Mouse (Mus musculus): Measurements from ENCODE around the gene Ippk. TPM values are rescaled to one million over a fixed set of nuclear protein-coding genes. Genes with fewer than 3 reads are reported as not detected.

The Ippk gene
- total RNA-seq (2021): 10 to 100 TPM; 17.7 to 18.0 TPM
- long read RNA-seq, experiment 1, full-length matches to known transcripts: 21 of 28 reads
- long read RNA-seq, experiment 1, partial matches to known transcripts: 2 of 28 reads
- long read RNA-seq, experiment 1, other reads (novel, unspliced or antisense): 5 of 28 reads
- long read RNA-seq, experiment 2, full-length matches to known transcripts: 19 of 21 reads
- long read RNA-seq, experiment 2, partial matches to known transcripts: 2 of 21 reads
- long read RNA-seq, experiment 2, other reads (novel, unspliced or antisense): 0 of 21 reads

DNA sequence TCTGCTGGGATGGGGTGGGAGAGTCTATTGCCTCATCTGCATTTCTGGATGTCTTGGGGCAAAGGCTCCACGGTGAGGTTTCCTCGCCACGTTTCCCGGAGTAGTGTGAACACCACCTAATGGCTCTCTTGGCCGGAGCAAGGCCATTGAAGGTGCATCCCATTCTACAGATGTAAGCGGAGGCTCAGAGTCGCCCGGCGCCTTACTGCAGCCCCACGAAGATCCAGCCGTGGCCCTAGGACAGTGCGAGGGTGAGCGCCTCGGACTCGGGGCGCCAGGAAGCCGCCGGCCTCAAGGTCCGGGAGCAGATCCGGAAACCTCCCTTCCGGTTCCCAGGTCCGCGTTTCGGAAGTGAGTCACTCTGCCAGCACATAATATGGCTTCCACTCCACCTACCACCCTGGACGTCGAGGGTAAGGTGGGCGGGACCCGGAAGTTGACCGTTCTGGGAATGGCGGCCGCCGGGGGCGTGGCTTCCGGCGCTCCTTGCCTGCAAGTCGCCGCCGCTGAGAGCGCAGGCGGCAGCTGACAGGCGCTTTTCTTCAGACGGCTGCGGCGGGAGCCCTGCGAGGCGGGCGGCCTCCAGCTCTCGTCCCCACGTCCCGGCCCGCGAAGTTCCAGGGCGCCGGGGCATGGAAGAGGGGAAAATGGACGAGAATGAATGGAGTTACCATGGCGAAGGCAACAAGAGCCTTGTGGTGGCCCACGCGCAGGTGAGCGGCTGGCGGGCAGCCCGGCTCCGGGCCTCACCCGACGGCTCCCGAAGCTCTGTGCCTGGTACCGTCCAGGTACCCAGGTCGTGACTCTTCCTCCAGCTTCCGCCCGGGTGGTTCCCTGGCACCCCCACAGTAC, at the start of gene Ippk:
Ippk (plus strand) TSS at position 496 of the 852 bp plus-strand sequence.
- intact Hi-C loops (cut with DNase I): loop anchor here (1.0 kb wide), 1 partner anchor 80 kb away; the partner anchor contains the start of gene Bicd2
- Histone ChIP-seq H3K4me3 (peak within 1 kb of the TSS; percentile 81), H3K27ac (peak within 1 kb of the TSS; percentile 88)
- DNase-seq (ENCODE audit: extremely low spot score in 1 of 2, low spot score in 2 of 2): peak; percentile 98 to 99
- no peak; the same call in 1 of the 2 replicates for TF ChIP-seq CTCF (IDR thresholded peaks at IDR 0.05)

DNA sequence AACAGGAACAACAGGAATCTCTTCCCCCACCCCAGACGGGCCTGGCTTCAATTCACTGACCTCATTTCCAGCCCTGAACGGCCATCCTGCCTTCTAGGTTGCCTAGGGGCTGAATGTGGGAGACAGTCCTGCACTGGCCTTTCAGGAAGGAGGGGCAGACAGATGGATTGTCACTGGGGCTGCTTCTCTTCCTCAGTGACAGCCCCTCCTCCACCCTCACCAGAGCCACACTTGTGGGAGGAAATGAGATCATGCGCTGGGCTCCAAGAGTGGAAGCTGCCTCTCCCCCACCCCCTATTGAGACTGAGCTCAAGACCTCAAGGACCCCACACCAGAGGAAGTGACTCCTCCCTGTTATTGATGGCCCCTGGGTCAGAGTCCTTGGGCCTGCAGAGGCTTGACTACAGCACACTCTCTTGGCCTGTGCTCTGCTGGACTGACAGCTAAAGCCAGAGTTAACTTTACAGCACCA, 49.6 kb upstream of the Ippk start:
- peak overlapping the region; percentile 87 for H3K27ac ChIP-seq
- TF ChIP-seq CTCF (IDR thresholded peaks at IDR 0.05): no peak
- intact Hi-C loops (cut with DNase I): loop anchor here (2.0 kb wide), 1 partner anchor 29 kb away; no protein-coding TSS in a partner anchor
- peak; percentile 60 to 64 for DNase-seq (ENCODE audit: extremely low spot score in 1 of 2, low spot score in 2 of 2)
- no peak overlapping the region for H3K4me3 ChIP-seq

DNA sequence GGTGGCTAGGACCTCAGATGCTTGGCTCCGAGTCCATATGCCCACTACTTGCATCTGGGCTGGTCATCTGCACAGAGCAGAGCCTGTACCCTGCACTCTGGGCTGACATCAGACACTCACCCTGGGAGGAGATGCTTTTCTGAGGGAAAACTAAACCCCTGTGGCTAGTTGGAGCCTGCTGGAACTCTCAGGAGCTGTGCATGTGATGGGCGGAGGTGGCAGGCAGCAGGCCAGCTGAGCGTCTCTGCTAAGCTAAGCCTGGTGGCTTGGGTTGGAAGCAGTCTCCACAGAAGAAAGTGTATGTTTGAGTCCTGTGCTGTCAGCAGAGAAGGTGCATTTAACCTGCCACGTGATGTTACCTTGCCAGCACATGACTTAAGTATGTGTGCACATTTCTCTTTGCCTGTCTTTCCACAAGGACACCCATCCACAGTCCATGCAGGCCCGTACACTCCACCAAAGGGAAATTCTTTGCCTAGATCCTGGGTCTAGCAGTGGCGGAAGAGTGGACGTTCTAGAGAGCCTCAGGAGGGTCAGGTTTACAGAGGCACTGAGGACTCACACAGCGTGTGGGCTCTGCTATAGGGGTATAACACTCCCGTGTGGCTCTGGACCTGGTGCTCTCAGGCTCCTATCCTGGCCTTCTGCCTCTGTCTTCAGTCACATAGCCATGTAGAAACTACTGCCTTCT, 48.5 kb upstream of the Ippk start:
- intact Hi-C loops (cut with DNase I): no loop called here
- peak; percentile 7 for TF ChIP-seq CTCF (IDR thresholded peaks at IDR 0.05)
- Histone ChIP-seq H3K4me3 (no peak overlapping the region), H3K27ac (peak overlapping the region; percentile 87)
- peak; percentile 34 to 63 for DNase-seq (ENCODE audit: extremely low spot score in 1 of 2, low spot score in 2 of 2)

DNA sequence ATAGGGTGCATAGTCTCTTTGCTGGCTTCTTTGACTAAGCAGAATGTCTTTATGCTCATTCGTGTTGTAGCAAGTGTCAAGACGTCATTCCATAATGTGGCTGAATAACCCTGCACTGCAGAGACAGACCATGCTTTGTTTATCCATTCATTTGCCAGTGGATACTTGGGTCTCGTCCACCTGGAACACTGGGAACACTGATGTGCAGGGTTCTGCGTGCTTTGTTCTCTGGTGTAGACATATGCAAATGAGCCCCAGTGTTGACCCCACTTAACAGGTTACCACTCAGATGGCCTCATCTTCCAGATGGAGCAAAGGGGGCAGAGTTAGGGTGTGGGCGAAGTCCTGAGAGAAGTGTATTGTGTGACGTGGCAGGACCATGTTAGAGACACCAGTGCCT, 46.7 kb upstream of the Ippk start:
- TF ChIP-seq CTCF (IDR thresholded peaks at IDR 0.05): no peak
- no peak for DNase-seq (ENCODE audit: extremely low spot score in 1 of 2, low spot score in 2 of 2)
- Histone ChIP-seq H3K4me3 (no peak overlapping the region), H3K27ac (no peak overlapping the region)
- intact Hi-C loops (cut with DNase I): no loop called here

DNA sequence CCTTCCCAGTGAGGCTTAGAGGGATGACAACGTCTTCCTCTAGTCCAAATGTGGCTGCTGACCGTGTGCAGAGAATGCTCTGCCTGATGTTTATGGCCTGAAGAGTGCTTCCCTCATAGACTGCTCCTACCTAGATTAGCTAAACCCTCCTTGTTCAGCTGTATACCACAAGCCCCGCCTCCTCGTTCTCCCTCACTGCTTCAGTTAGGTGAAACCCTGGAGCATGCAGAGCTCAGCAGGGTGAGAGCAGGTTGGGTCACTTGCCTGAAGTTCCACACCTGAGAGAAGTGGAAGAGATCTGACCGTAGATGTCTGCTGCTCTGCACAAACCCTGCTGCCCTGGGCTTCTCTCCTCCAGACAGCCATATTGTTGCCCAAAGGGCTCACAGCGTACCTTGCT, 46.3 kb upstream of the Ippk start:
- no peak for TF ChIP-seq CTCF (IDR thresholded peaks at IDR 0.05)
- DNase-seq (ENCODE audit: extremely low spot score in 1 of 2, low spot score in 2 of 2): no peak
- no peak overlapping the region for H3K4me3 ChIP-seq
- H3K27ac ChIP-seq: no peak overlapping the region
- intact Hi-C loops (cut with DNase I): no loop called here

DNA sequence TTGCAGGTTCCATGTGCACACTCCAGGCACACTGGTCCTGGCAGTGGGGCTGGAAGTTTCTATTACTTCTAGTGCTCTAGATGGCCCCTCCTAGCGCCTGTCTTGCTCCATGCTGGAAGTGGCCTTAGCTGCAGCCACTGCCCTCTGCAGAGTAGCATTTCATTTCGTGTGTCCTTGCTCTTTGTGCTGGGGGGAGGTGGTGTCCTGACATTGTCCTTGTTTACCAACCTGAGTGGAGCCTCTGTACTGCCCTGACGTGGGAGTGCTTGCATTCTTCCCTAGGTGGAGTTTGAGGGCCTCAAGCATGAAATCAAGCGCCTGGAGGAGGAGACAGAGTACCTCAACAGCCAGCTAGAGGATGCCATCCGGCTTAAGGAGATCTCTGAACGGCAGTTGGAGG, 43.4 kb upstream of the Ippk start:
- DNase-seq (ENCODE audit: extremely low spot score in 1 of 2, low spot score in 2 of 2): no peak
- intact Hi-C loops (cut with DNase I): no loop called here
- Histone ChIP-seq H3K4me3 (no peak overlapping the region), H3K27ac (no peak overlapping the region)
- no peak for TF ChIP-seq CTCF (IDR thresholded peaks at IDR 0.05)

DNA sequence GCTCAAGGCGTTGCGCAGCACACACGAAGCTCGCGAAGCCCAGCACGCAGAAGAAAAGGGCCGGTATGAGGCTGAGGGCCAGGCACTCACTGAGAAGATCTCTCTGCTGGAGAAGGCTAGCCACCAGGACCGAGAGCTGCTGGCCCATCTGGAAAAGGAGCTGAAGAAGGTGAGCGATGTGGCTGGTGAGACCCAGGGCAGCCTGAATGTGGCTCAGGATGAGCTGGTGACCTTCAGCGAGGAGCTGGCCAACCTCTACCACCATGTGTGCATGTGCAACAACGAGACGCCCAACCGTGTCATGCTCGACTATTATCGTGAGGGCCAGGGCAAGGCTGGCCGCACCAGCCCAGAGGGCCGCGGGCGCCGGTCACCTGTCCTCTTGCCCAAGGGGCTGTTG, 41.7 kb upstream of the Ippk start:
- DNase-seq (ENCODE audit: extremely low spot score in 1 of 2, low spot score in 2 of 2): no peak

DNA sequence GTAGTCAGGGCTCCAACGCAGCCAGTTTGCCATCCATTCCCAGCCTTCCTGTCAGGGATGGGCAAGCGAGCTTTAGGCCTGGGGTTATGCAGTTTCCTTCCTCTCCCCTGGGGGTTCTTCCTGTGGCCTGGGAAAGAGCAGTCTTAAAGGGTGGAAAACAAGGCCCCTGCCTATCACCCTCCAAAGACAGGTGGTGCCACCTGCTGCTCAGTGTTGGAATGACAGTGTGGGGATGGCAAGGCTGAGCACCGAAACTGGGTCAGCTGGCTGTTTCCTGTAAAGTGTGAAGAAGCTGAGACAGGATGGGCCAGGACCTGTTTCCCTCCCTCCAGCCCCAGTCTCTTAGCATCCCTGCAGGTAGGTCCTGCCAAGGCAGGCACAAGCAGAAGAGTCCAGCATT, 39.8 kb upstream of the Ippk start:
- intact Hi-C loops (cut with DNase I): loop anchor here (1.0 kb wide), 1 partner anchor 42 kb away; no protein-coding TSS in a partner anchor
- Histone ChIP-seq H3K27ac (peak overlapping the region; percentile 56), H3K4me3 (no peak overlapping the region)
- peak; percentile 96 for TF ChIP-seq CTCF (IDR thresholded peaks at IDR 0.05)
- DNase-seq (ENCODE audit: extremely low spot score in 1 of 2, low spot score in 2 of 2): peak; percentile 80 to 91

More for the DNA sequence above, 41.7 kb upstream of the Ippk start:
- no peak overlapping the region for H3K4me3 ChIP-seq
- no peak for TF ChIP-seq CTCF (IDR thresholded peaks at IDR 0.05)
- H3K27ac ChIP-seq: no peak overlapping the region
- intact Hi-C loops (cut with DNase I): no loop called here

DNA sequence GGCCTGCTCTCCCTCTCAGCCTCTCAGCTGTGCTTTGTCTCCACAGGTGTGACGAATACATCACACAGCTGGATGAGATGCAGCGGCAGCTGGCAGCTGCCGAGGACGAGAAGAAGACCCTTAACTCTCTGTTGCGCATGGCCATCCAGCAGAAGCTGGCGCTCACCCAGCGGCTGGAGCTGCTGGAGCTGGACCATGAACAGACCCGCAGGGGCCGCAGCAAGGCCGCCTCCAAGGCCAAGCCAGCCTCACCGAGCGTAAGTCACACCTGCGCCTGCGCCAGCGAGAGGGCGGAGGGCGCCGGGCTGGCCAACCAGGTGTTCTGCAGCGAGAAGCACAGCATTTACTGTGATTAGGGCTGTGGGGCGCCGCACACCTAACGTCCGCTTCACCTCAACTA, 38.1 kb upstream of the Ippk start:
- TF ChIP-seq CTCF (IDR thresholded peaks at IDR 0.05): no peak
- intact Hi-C loops (cut with DNase I): no loop called here
- Histone ChIP-seq H3K27ac (no peak overlapping the region), H3K4me3 (no peak overlapping the region)
- DNase-seq (ENCODE audit: extremely low spot score in 1 of 2, low spot score in 2 of 2): no peak

DNA sequence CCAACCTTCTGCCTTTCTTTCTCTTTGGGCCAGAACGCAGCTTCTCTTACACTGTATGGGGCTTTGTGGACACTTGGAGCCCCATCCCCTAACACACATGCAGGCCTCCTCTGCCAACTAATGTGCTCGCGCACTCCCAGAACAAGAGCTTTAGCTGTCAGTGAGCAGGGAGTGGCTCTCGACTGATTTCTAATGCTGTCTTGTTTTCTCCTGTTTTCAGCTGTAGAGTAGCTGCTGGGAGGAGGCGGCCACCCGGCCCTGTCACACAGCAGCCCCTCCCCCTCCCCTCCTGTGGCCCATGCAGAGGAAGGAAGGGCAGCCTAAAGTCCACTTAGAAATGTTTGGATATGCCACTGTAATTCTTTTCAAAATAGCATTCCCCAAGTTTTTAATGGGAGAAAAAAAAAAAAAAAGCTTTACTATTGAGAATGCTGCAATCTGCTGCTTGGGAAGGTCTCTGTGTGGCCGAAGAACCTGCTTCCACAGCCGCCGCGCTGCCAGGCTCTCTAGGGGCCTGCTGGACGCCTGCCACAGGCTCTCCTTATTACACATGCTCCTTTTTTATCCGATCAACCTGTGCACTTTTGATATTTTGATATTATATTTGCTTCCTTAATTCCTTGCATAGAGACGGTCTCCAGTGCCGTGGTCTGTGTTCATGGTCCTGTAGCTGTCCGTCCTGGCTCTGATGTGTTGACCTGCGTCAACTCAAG, 36.1 kb upstream of the Ippk start:
- DNase-seq (ENCODE audit: extremely low spot score in 1 of 2, low spot score in 2 of 2): no peak
- intact Hi-C loops (cut with DNase I): no loop called here
- TF ChIP-seq CTCF (IDR thresholded peaks at IDR 0.05): no peak
- no peak overlapping the region for H3K4me3 ChIP-seq
- H3K27ac ChIP-seq: no peak overlapping the region

DNA sequence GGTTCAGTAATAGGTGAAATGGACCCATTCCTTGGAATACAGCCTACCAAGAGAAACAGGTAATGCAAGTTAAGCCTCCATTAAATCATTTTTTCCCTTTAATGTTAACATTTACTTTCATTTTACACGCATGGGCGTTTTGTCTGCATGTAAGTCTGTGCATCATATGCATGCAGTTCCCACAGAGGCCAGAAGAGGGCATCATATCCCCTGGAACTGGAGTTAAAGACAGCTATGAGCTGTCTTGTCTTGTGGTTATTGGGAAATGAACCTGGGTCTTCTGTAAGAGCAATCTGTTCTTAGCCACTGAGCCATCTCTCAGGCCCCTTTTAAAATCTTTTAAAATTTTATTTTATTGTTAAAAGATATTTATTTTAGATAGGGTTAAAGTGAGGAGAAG, 29.7 kb upstream of the Ippk start:
- intact Hi-C loops (cut with DNase I): no loop called here
- H3K4me3 ChIP-seq: no peak overlapping the region
- peak; percentile 56 for TF ChIP-seq CTCF (IDR thresholded peaks at IDR 0.05)
- DNase-seq (ENCODE audit: extremely low spot score in 1 of 2, low spot score in 2 of 2): no peak
- H3K27ac ChIP-seq: no peak overlapping the region
